Mouse (Mus musculus): Measurements from ENCODE around the gene Shroom3.

Shroom3 gene

DNA sequence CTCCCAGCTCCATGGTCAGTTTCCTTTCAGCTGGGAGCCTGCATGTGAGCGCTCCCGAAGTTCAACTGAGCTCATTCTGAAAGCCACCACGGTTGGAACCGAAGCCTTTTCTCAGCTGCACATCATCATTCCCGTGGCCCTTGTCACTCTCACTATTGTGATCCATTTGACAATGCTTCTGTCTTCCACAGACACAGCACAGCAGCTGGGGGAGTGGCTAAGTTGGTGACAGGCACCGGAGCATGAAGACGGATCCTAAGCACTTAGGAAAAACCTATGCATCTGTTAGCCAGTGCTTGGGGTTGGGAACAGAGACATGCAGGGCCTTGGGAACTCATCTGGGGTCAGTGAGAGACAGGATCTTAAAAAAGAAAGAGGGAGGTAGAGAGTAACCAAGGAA lies 121.1 kb downstream of the Shroom3 start:
- no peak for DNase-seq (ENCODE audit: low read depth, low spot score)

DNA sequence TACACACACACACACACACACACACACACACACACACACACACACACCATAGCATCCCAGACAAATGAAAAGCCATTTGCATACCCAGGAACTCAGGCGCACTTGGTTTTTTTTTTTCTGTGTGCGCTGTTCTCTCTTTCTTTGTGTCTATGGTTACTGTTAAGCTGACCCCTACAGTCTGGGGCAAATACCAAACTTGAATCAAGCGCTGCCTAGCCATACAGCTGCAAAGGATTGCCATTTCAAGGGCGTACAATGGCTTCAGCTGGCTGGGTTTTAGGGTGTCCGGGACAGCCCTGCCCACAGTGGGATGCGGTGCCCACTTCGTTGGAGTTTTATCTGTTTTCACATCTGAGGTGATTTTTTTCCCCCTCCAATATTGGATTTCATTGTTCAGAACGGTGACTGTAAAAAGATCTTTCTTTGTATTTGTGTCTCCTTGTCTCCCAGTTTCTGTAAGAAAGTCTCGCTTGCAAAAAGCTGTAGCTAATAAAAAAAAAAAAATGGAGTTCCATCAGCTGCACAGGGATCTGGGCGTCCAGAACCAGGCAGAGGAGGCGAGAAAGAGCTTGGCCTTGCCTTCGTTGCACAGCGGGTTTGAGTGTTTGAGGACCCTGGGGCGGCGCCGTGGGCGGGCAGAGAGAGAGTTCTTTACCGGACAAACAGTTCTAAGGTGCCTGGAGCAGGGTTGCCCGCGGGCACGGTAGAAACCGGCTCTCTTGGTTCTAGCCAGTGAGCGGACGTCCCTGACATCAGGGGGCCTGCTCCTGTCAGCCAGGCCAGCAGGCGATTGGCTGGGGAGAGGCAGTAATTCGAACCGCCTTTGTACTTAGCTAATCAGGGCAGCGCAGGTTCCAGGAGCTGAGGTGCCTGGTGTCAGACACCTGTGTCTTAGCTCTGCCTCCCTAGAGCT lies 125.5 kb downstream of the Shroom3 start:
- DNase-seq (ENCODE audit: low read depth, low spot score): peak; percentile 21

DNA sequence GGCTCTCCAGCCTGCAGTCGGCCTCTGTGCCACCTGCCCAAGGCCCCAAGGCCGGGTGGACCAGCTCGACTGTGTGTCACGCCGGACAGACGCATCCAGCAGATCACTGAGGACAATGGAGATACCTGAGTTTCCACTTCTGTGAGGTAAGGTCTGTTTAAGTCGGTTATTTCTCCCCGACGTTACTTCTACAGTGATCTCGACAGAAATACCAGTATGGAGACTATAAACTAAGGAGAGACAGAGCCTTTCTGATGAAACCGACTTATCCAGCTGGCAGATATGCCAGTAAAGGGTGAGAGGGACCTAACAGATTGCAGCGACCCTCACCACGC lies 126.1 kb downstream of the Shroom3 start:
- no peak for DNase-seq (ENCODE audit: low read depth, low spot score)

DNA sequence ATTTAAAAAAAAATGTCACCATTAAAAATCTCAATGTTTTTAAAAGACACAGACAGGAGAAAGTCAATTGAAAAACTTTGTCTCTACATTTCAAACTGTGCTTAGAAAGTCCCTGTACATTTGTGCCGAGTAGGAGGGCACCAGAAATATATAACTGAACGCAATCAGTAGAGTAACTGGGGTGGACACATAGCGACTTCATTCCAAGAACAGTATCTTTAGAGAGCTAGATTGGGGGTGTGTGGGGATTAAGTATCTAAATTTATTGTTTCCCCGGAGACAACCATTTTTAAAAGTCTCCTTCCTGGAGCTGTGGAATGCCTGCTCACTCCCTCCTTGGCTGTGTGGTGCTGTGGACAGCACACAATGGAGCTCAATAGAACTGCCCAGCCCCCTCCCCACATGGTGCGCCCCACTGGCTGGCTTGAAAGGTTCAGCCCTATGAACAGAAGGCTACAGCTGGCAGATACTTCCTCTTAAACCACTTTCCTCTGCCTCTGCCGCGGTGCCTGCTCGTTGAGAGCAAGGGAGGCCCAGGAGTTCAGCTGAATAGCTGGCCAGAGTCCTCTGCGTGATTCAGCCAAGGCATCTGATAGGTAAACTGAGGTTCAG lies 127.8 kb downstream of the Shroom3 start:
- no peak for DNase-seq (ENCODE audit: low read depth, low spot score)

DNA sequence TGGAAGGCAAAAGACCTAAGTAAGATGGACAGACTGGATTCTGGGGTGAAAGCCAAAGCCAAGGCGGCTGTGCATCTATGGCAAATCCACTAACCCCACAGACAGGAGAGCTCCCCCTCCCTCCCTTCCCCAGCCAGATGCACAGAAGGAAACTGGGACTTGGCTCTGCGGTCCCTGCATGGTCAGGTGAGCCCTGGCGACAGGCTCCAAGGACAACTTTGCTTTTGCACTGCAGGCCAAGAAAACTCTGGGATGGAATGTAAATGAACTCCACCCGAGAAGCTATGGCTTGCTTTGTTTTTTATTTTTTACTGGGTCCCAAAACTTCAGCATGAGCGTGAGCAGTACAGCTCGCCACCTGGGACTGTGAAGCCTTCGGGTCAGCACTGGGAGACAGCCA lies 128.5 kb downstream of the Shroom3 start:
- no peak for DNase-seq (ENCODE audit: low read depth, low spot score)

DNA sequence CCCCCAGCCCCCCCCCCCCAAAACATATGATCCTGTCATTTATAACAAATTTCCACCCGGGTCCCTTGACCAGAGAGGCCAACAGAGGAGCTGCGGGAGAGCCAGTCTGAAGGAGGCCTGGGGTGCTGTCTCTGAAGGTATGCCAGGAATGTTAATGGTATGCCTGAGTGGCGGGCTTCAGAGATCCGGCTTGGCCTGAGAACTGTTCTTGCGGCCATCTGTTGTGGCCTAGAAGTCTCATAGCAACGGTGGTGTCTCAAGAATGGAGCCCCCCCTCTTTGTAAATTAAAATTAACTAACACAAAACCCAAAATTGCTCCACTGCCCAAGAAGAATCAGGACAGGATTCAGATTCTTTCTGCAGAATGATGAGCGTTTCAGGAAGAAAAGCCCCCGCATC lies 129.7 kb downstream of the Shroom3 start:
- no peak for DNase-seq (ENCODE audit: low read depth, low spot score)

DNA sequence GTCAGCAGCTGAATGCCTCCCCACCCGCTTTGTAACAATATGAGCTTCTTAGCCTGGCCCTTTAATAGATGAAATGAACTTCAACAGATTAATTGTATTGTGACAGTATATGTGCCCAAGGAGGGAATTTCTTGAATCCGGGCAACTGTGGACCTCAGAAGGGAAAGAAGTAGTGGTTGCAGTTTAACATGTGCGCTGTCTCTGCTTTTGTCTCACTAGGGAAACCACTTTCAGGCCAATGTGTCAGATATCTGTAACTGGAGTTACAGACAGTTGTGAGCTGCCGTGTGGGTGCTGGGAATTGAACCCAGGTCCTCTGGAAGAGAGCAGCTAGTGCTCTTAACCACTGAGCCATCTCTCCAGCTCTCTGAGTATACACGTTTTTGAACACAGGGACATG lies 130.3 kb downstream of the Shroom3 start:
- DNase-seq (ENCODE audit: low read depth, low spot score): no peak

DNA sequence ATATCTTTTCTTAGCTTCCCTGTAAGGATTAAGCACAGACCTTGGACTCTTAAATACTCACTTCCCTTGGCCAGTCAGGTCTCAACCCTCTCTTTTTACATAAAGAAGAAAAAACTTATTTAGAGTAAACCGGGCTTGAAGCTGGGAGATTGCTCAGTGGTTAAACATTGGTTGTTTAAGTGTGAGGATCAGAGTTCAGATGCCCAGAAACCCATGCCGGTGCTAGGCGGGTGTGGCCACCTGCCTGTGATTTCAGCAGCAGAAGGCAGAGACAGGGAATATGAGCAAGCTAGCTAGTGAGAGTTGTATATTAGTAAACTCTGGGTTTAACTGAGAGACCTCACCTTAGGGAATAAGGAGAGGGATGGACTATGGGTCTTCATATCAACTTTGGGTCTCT lies 131.4 kb downstream of the Shroom3 start:
- DNase-seq (ENCODE audit: low read depth, low spot score): no peak

DNA sequence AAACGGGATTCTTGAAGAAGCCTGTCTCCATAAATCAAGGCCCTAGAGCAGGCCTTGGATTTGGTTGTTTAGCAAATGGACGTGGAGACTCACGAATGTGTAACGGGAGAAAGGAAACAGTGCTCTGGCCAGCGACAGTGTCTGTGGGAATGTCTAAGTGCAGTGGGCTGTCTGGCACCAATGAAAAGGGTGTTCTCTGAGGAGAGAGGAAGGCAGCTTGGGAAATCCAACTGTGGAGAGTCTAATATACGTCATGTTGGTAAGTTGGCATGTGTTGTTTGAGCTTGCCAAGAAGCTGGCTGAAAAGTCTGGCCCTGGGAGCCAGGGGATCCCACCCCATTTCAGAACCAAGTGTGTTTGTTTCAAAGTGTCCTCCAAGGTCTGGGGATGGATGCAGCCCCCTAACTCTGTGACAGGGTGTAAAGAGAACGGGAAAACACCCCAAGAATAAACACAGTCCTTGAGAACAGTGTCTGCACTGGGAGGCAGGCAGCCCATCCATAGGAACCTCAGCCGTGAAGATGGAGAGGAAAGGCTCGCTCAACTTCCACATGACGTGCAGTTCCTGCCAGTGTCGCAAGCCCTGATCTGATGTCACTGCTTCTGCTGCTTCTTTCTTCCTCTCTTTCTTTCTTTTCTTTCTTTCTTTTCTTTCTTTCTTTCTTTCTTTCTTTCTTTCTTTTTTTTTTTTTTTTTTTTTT lies 134.0 kb downstream of the Shroom3 start:
- no peak for DNase-seq (ENCODE audit: low read depth, low spot score)

DNA sequence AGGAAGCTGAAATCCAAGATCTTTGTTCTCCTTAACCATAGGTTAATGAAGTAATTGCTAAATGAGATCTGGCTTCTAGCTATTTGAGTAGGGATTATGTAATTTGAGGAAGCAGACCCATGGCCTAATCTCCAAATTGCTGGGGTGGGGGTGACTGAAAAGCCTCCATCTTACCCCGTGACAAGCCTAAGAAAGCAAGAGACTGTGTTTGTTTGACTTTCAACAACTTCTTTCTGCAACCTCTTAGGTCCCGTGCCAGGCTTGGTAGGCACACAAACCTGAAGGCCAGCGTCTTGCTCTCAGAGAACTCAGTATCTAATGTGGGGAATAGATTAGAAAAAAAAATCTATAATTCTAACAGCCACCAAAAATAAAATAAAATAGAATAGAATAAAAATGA lies 138.1 kb downstream of the Shroom3 start:
- no peak for DNase-seq (ENCODE audit: low read depth, low spot score)

DNA sequence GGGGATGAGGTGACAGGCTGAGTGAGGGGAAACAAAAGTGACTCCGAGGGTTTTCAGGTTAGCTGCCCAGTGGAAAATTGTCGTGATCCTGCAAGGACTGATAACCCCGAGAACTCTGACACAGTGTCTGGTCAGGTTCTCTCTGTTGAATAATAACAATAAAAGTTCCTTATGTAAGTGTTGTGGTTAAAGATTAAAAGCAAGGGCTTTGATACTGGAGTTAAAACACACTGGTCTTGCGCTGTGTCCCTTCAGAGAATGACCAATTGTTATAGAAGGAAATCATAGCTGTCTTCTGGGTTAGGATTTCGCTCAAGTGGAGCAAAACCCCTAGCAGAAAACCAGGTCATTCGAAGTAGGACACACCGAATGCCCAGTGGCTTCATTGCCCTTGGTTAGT lies 140.3 kb downstream of the Shroom3 start:
- DNase-seq (ENCODE audit: low read depth, low spot score): no peak

DNA sequence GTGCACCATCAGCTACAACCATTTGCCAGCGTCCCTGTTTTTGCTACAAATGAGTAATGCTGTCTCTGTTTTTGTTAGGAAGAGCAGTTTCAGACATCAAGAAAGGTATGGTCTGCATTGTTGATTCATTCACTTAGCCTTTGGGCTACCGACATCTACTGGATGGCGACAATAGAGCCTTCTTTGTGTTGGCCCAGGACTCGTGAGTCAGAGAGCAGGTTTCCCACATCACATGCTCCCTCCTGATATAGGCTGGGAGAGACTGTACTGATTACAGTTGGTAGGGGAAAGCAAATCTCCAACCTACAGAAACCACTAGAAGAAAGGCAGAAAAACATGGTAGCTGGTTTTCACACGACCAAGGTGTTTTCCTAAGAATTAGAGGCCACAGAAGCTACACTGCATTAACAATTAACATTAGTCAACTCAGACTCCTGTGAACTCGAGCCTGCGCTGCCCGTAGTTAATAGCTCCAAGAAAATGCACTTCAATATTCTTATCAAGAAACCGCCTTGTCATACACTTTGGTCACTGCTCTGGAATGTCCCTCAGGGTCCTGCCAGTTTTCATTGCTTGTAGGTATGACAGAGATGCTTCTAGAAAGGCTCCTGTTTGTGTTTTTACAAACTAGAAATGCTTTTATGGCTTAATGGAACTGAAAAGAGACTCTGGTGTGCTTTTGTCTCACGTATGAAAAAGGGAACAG lies 141.2 kb downstream of the Shroom3 start:
- DNase-seq (ENCODE audit: low read depth, low spot score): no peak

DNA sequence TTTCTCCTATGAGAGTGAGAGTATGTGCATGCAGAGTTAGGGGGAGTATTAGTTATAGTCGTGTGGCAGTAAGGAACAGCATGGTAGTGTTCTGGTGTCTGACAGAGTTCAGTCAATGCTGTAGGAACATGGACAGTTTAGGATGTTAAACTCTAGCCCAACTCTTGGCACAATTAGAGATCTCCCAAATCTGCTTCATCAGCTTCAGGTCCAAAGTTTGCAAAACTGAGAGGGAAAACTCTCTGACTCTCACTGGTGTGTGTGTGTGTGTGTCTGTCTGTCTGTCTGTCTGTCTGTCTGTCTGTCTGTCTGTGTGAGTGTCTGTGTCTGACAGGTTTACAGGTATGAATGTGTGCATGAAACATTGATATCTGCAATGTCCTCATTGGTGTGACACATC lies 147.2 kb downstream of the Shroom3 start:
- no peak for DNase-seq (ENCODE audit: low read depth, low spot score)

DNA sequence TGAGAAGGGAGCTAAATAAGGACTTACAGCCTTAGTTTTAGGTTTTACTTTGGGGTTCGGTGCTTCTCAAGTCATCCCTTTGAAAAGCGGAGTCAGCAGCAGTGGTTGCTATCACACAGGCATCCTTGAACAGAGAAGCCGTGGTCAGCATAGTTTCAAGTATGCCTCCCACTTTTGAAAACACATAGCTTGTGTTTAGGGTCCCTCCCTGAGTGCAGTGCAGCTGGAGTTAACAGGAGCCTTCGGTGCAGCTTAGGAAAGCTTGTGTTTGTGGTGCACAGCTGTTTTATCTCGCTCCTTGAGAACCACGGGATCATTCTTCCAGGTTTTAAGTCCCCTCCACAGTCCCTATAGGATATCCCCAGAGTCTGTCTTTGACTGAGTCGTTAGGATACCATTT lies 151.3 kb downstream of the Shroom3 start:
- DNase-seq (ENCODE audit: low read depth, low spot score): no peak

DNA sequence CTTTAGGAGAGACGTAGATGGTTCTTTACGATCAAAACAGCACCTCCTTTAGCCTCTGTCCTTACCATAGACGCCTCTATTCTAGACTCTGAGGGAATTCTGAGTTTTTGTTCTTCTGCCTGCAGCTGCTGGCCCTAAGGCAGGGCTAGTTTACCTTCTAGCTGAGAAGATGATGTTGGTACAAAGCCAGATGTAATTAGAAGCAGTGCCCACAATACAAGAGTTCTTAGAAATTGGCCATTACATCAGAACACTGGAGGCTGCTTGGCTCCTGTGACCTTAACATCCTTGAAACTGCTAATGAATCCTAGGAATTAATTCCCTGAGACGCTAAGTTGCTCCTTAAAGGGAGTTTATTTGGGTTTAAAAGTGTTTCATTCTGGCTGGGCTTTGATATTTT lies 154.1 kb downstream of the Shroom3 start:
- no peak for DNase-seq (ENCODE audit: low read depth, low spot score)

DNA sequence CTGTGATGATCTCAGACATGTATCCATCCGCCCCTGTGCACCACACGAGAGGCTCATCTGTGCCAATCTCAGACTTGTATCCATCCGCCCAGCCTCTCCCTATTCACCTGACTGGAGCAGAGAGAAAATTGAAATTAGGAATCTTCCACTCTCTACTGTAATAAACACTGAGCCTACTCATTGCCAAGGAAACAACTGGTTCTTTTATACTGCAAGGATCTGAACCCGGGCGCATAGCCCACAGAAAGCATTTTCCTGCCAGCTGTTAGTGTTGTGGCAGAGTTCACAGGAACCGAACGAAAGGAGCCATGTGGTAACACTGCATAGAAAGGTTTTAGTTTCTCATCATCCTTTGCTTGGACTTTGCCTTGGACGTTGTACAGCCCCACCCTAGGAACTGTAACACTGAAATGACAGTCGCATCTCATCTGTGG lies 155.1 kb downstream of the Shroom3 start:
- no peak for DNase-seq (ENCODE audit: low read depth, low spot score)

DNA sequence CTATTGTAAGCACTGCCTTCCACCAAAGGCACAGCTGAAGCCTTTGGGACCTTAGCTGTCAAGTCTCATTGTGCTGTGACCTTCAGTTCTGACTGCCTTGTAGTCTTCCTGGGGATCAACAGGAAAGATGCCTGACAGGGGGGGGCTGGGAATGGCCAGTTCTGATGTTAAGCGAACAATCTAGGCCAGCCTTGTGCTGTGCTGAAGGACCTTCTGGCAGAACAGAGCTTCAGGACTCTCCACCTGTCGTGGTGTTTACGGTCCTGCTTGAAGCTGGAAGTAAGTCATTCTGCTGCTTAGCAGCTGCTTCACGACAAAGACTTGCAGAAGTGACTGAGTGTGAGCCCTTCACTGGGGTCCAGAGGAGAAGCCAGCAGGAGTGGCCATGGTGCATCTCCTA lies 156.1 kb downstream of the Shroom3 start:
- no peak for DNase-seq (ENCODE audit: low read depth, low spot score)

DNA sequence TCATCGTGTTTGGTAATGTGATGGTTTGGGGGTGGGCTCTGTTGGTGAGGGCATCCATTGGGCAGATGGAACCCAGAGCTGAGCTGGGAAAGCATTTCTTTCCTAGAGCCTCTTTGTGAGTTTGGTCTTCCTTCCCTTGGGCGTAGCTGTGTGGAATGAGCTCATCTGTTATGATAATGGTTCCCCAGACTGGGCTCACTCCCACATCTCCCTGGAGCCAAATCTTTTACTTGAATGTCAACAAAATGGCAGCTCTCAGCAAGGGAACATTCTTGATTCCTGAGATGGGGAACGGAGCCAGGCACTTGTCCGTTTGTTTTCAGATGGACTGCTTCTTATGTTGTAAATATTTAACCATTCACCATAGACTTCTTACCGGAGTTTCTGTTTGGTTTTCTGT lies 158.2 kb downstream of the Shroom3 start:
- DNase-seq (ENCODE audit: low read depth, low spot score): no peak

DNA sequence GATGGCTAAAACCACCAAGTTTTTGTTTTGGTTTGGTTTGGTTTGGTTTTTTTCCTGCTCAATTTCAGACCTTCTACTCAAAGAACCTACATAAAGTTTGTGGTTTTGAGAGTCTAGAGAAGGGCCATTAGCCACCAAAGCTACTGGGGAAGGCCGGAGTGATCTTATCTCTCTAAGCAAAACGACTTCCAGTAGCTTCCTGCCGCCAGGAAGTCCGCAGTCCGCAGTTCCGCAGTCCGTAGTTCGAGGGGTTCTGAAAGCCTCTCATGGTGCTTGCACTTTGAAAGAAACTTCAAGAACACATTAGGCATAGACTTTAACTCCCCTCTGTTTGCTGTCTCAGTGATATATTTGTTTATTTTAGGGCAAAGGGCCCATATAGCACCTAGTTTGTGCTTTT lies 159.2 kb downstream of the Shroom3 start:
- no peak for DNase-seq (ENCODE audit: low read depth, low spot score)

DNA sequence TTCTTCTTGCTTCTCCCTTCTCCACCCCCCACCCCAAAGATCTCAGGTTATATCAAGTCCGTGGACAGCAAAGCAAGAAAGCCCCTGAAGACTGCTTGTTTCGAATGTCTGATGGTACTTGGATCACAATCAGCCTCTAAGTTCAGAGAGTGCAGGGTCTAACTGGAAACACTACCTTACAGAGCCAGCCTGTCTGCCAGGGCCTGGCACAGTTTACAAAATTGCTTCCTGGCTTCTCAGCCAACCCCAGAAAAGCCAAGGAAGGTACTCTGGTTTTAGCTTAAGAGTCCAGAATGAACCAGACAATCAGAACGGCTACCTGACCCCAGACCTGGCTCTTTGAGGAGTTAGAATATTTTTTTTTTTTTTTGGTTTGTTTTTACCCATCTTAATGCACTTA lies 159.6 kb downstream of the Shroom3 start:
- no peak for DNase-seq (ENCODE audit: low read depth, low spot score)

DNA sequence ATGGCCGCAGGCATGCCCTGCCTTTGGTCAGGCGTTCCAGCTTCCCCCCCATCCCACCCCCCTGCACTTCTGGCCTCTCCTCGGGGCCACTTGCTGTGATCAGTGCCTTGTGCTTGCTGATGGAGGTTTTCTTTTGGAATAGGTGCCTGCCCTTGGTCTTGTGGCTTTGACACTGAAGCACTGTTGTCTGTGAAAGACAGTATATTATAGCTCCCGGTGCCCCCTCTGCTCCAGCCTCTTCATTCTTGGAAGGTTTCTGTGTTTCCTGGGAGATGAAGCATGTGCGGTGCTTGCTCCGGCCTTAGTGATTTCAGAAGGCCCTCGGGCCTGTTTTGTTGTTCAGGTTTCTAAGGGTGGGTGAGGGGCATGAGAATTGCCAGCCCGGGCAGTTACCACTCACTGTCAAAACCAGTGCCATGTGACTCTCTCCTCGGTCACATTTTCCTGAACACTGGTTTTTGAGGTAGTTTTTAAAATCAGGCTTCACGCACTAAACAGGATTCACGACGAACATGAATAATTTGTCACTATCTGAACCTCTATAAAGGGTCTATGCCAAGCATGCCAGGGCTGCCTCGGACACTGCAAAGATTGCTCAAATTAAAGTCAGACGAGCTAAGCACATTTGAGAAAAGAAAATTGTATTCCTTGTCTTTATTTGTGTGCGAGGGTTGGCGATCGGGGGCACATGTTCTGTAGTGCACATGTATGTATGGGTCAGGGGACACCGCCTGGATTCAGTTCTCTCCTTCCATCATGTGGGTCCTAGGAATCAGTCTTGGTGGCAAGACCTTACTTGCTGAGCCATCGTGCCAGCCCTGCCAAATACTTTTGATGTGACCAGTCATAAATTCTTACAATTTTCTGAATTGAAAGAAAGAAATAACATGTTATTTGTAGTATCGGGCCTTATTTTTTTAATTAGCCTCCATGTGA lies 160.9 kb downstream of the Shroom3 start:
- DNase-seq (ENCODE audit: low read depth, low spot score): no peak

All from skeletal muscle tissue, adult 2 months (tissue).